Mouse (Mus musculus) megakaryocyte, adult 5-6 weeks (primary cell): ENCODE results near the gene Myo19. TPM values are rescaled to one million over a fixed set of nuclear protein-coding genes. Genes with fewer than 3 reads are reported as not detected.
A peak's percentile ranks its signal among the peaks of the same experiment; 100 is the strongest.
"Not testable (repeated sequence)": the region's sequence is repeated elsewhere in the genome, so short reads cannot be mapped to it uniquely, and the experiment has no call there.

ENCODE experiments used
- ATAC-seq: 2 replicates; pipeline ENCODE4 v1.8.0; 2016; ENCODE audit warnings: mild to moderate bottlenecking, inconsistent platforms; ENCODE audit not compliant: poor library complexity, severe bottlenecking
- total RNA-seq, 2 experiments: library from RNA; stranded (forward) in 1 of 2; stranded (reverse) in 1 of 2; fragments of 153-499, 151-499 nt in 1 of 2; fragments of 221-1000, 200-1000 nt in 1 of 2; gene quantifications; 2 replicates each; pipeline versions ENCODE4 v1.2.3 to v1.2.4; 2015 to 2017

Myo19 gene
- total RNA-seq (2015) (1.2 and 2.1 TPM in 2 replicates), total RNA-seq (2017) (1.4 and 2.8 TPM in 2 replicates)

DNA sequence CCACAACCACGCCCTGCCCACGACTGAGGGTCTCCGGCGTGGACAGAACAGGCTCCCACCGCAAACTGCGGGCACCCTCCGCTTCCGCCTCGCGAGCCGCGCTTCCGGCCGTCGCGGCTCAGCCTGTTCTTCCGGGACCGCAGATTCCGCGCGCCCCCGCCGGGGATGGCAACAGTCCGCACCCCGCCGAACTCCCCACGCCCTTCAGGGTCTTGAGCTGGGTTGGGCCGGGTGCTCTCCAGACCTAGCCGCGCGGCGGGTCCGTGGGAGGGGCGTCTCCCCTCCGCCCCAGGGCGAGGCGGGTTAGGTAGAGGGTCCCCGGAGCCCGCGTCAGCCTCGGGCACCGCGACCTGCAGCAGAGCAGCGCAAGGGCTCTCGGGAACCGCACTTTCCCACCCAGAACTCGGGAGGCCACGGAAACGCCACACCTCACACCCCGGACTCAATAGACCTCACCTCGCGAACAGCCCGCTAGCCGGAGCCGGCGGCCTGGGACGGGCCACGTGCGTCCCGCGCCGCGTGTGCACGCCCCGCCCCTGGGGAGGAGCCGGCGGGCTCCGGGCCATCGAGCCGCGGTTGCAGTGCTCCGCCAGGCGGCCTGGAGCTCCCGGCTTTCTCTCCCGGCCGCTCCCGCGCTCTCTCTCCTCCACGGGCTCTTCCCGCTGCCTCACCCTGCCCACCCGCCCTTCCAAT is at the start of gene Myo19, which contains the start of gene Pigw:
TSS of gene Myo19 (plus strand) at position 377 of the 693 bp plus-strand sequence.
TSS of gene Pigw (minus strand) at position 514 of the 693 bp plus-strand sequence.
- peak; percentile 93 for ATAC-seq

DNA sequence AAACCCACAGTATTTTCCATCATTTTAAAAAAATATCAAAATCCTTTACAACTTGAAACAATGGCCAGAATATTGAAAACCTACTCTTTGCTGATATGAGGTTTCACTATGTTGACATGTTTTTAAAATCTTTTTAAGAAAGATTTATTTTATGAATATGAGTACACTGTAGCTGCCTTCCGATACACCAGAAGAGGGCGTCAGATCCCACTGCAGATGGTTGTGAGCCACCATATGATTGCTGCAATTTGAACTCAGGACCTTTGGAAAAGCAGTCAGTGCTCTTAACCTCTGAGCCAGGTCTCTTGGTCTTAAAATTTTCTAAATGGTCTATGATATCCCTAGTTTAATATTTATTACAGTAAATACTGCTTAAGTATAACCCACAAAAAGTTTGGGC is 40.6 kb upstream of the Myo19 start:
- no peak for ATAC-seq

DNA sequence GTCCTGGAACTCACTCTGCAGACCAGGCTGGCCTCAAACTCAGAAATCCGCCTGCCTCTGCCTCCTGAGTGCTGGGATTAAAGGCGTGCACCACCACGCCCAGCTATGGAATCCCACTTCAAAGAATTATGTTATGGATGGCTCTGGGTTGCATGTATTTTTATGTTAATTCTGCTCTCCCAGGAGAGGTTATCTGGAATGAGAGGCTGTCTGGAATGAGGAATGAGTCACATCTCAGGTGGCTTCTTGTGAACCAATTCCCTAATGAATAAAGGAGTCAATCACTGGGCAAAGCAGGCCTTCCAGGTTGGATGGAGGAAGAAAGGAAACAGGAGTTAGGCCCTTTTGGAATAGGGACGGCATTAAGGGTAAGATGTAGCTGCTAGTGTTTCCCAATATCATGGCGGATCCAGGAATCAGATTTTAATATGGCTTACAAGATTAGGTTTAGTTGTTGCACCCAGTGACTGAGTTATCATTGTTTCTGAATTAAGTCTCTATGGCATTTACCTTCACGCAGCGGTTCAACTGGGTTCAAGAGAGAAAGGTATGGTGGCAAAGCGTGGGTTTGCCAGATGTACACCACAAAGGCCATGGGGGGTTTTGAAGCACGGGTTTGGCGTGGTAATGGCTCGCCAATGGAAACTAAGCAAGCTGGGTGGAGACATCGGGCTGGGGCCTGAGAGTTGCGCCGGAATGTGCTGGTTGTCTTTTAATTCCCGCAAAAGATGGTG is 33.0 kb upstream of the Myo19 start:
- ATAC-seq: no peak

DNA sequence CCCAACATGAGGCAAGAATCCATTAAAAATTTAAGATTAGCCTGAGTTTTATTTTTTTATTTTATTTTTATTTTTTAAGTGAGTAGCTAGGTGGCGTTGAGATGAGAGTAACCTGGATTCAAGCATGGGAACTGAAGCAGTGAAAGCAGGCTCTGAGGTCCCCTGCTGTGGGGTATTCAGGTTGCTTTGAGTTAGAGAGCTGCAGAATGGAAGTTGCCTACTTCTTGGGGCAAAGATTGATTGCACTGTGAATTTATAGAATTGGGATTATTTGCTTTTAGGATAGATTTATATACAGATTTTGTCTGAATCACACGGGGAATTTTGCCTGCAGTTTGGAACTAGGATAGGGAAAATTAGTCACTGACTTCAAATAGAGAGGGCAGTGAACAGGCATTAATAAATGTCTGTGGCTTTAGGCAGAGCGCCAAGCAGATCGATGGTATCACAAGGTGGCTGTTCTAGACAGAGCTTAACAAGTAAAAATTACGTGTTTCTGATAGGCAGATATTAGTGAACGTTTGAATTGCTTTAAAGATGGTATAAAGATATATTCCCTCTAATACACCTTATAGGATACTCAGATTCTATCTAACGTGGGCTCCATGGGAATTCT is 32.4 kb upstream of the Myo19 start:
- ATAC-seq: no peak

DNA sequence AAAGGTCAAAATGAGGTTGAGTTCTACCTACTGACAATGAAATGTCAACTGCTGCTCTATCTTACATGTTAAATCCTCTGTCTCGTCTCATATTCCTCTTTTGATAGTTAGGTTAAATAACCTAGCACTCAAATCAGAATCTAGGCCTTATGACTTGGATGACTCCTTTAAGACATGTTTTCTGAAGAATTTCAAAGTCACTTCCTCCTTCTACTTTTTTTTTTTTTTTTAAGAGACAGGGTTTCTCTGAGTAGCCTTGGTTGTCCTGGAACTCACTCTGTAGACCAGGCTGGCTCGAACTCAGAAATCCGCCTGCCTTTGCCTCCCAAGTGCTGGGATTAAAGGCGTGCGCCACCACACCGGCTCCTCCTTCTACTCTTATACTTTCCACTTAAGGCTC is 24.7 kb upstream of the Myo19 start:
- ATAC-seq: no peak

DNA sequence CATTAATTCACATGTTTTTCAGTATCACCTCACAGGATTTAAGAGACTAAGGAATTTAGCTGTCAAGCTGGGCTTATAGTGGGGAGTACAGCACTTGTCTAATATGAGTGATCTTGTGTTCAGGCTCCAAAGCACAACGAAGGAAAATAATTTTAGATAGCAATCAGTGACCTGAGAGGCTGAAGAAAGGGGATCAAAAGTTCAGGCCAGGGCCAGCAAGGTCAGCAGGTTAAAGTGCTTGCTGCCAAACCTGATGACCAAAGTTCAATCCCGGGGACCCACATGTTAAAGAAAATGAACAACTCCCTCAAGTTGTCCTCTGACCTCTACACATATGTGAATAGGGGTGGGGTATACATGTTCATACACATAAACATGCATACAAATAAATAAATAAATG is 14.7 kb upstream of the Myo19 start:
- no peak for ATAC-seq

DNA sequence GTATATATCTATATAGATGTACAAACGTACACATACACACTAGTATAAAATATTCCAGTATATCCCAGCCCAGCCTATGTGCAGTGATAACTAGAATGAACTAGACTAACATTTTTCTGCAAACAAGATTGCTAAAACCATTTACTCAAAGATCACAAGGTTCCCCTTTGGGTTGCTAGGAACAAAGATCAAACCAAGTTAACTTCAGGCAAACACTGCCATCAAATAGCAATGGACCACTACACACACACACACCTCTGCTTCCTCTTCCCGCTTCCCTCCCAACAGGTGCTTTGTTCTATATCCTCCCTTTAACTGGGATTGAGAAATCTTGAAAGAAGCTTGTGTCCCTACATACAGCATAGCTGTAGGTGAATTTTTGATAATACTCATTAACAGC is 12.4 kb upstream of the Myo19 start:
- ATAC-seq: no peak

DNA sequence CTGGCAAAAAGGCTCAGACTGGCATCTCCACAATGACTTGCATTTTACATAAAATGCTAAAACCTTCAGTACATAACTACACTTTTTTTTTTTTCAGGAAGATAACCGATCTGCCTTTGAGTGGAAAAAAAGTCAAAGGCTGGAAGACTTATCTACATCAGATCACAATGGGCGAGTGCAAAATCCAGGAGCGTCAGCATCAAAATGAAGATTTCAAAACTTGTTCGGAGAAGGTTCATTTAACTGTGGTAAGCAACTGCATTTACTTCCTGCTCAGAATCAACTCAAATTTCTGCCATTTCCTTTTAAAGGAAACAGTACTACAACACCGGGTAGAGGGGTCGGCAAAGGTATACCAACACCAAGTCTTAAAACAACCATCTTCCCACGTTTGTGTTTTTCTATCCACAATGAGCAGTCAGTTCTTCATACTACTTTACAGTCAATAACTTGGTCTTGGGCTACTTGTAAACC is 11.1 kb upstream of the Myo19 start:
- ATAC-seq: no peak

DNA sequence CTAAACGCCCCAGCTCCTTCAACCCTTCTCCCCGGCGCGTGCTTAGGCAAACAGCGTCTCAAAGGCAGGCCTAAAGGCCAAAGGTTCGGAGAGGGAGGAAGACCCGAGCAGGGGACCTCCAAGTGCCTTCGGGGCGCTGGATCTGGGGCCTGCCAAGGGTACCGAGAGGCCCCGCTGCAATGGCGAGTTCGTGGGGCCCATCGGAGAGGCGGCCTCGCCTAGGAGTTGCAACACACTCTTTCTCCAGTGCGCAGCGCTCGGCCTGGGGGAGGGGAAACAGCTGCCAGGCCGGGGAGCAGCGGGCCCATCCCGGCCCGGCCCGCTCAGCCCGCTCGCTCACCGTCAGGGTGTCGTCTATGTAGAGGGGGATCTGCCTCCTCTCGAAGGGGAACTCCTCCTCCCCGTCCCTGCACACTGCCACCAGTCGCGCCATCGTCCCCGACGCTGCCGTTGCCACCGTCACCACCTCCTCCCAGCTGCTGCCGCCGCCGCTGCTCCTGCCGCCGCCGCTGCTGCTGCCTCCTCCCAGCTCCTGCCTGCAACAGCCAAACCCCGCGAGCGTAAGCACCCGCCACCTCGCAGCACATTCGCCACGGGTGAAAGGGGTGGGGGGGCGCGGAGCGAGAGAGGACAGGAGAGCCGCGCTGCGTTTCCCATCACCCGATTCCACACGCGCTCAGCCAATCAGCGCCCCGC is 10.3 kb upstream of the Myo19 start:
- peak; percentile 70 for ATAC-seq

DNA sequence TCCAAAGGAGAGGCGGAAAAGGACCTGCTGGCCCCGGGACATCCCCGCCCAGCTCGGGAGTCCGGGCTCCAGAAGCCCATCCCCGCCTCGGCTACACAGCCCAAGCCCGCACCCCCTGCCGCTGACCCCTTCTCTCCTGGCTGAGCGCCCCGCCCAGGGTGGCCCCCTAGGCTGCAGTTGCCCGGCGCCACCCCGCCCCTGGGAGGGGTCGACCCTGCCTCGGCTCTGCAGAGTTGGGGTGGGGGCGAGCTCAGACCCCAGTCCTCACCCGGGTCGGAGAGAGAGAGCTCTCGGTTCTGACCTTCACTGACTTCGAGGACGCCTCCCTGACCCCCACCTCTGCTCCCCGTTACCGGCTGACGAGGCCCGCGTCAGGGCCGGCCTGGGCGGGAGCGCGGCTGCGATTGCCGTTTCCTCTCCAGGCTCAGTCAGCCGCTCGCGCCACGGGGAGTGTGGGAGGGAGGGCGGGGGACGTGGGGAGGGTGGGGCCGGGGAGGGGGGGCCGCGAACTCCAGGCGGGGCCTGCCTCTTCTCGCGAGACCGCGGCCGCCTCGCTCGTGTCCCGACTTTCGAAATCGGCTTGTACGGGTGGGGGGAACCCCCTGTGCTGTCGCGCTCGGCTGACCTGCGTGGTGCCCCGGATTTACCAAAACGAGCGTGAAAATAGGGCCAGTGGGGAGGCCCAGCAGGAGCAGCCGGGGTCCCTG is 9.5 kb upstream of the Myo19 start, which contains the start of gene Ggnbp2:
TSS of gene Ggnbp2 (minus strand) at position 481 of the 707 bp plus-strand sequence.
- ATAC-seq: peak; percentile 76

DNA sequence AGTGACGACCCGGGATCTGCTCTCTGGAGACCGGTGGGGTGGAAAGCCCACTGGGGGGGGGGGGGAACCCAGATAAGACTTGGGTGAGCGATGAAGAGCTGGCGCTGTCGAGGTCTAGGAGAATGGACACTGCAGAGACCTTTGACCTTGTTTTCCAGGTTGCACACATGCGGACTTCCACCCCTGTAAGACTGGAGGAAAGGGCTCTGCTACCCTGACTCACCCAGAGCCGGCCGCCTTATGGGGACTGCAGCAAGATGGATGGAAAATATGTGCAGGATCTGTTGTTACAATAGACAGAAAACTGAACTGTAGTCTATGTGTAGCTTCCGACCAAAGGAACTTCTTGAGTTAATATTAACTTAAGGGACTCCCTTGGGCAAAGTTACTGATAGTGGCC is 8.9 kb upstream of the Myo19 start:
- ATAC-seq: no peak

DNA sequence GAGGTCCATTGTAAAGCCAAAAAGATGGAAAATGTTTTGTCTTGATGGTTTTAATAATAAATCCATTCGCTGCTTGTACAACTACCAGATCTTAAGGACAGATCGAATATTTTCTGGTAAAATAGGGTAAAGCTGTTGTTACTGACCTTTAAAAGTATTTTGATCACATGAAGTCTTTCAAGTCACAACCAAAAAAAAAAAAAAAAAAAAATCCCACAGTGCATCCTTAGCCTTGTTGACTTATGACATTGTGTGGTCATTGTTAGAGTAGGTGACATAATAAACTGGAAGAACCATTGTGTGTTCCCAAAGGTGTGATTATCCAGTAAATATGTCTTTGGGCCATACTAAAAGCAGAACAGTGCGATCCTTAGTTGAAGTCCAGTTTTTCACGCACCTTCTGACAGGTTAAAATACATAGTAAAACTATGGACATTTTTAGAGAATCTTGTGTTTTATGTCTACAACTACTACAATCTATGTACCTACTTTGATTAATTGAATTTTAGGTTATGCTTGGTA is 8.3 kb upstream of the Myo19 start:
- no peak for ATAC-seq

DNA sequence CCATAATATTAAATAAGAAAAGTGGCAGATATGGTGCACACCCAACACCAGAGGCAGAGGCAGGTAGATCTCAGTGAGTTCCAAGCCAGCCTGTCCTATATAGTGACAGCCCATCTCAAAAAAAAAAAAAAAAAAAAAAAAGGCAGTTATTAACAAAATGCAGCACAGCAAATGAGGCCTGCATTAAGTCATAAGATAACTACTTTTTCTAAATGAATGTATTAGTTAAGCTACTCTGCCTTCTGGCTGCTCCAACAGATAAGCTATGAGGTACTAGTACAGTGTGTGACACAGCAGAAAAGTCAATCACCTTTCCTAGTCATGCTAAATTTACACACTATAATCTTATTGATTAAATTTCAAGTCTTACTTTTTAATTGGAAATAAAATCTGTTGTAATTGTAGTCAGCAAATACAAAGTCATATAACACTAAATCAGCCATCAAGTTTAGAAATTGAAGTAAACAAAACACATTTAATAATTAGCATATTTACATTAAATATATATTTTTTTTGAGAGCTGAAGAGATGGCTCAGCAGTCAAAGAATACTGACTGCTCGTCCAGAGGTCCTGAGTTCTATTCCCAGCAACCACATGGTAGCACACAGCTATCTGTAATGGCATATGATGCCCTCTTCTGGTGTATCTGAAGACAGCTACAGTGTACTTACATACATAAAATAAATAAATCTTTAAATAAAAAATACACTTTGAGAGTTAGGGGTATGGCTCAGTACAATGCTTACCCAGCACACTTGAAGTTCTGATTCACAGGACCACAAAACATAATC is 6.7 kb upstream of the Myo19 start:
- no peak for ATAC-seq

DNA sequence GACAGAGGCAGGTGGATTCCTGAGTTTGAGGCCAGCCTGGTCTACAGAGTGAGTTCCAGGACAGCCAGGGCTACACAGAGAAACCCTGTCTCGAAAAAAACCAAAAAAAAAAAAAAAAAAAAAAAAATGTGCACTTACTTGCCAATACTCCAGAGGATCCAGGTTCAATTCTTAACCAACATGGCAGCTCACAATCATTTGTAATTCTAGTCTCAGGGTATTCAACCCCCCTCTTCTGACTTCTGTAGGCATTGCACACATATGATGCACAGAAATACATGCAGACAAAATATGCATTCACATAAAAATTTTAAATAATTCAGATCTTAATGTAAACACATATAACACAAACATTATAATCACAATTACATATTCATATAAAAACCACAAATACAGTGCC is 3.9 kb upstream of the Myo19 start:
- ATAC-seq: not testable (repeated sequence)

DNA sequence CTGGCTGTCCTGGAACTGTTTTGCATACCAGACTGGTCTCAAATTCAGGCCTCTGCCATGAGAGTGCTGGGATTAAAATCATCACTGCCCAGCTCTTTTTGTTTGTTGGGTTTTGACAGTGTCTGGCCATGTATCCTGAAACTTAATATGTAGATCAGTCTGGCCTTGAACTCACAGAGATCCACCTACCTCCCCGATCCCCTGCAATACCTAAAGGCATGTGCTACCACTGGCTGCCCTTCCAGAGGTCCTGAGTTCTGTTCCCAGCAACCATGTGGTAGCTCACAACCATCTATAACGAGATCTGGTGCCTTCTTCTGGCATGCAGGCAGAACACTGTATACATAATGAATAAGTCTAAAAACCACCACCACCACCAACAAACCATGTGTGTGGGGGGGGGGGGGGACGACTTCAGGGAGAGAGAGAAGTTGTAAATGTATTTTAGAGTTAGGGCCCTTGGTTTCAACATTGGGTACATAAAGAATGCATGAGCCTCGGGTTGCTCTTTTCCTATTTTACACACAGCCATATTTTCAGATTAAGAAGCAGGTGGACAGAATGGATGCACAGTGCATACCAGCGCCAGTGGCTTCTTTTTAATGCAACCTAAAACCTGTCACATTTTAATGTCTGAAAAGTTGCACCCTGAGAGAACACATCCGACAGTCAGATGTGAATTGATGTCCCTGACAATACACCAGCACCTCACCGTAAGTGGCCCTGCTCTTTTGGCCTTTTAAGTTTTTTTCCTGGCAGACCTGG is 759 bp upstream of the Myo19 start:
- ATAC-seq: no peak

DNA sequence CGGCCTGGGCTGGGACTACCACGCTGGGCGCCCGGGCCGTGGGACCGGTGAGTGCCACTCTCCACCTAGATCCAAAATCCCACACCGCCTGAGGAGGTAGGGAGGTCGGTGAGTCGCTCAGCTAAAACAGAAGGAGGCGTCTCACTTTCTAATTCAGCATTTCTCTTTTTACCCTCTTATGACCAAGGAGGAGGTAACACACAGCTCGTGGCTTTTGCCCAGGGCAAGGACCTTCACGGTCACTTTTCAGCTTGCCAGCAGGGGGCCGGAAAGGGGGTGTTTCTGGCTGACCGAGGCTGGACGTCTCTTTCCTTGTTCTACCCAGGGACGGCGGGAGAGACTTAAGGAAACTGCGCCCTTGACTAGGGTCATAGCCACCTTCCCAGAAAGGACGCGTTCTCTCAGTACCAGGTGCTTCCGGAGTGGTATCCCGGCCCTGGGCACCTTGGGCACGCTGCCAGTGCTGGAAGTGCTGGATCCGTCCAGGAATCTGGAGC is 565 bp downstream of the Myo19 start:
- peak; percentile 63 for ATAC-seq

DNA sequence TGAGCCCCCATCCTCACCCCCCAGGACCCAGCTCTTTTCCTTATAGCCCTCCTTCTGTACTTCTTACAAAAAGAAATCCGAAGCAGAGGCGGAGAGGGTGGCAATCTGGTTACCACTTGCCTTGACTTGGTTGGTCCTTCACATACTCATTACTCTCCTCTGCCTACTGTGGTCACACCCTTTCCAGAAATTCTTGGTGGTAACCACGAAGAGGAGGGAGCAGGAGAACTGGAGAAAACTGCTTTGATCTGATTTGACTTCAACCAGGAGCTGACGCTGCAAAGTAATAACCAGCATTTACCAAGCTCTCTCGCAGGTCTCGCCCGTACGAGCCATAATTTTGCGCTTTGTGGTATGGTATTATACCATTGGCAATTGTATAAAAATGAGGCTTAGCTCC is 1.0 kb downstream of the Myo19 start:
- ATAC-seq: no peak

DNA sequence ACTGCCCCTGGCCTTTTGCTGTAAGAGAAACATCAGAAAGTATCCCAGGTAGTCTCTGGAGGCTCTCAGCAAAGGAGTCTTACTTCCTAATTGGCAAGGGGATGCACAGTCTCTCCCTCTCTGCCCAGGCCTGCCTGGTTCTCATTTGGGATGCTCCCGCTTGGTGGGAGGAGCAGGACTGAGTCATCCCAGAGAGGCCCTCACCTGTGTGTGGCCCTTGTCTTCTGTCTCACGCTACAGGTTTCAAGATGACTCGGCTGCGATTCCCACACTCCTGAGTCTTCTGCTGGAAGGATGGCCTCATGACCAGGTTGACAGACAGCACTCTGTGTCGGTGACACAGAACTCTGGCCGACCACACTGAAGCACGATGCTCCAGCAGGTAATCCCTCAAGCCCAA is 2.4 kb downstream of the Myo19 start:
- ATAC-seq: no peak

DNA sequence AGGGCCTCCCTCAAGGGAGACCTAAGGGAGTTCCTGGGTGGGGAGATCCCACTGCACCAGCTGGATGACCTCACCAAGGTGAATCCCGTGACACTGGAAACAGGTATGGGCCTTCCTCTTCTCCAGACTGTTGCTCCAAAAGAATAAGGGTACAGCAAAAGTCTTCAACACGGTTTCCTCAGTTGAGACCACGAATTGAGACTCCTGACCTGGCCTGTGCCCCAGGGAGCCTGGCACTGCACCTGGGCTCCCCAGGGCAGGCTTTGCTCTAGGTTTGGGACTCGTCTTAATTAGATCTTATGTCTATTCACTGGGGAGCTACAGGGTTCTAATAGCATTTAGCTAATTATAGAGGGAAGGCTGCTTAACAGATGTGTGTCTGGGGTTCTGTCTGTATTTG is 5.3 kb downstream of the Myo19 start:
- ATAC-seq: no peak
